Mouse (Mus musculus) limb, embryonic 14.5 days (tissue): ENCODE measurements around the gene Cenpj. TPM values are rescaled to one million over a fixed set of nuclear protein-coding genes. Genes with fewer than 3 reads are reported as not detected.

ENCODE experiments used
- ATAC-seq: fragments of 200-750 bp; cut with Nextera tagmentation; 2 replicates; pipeline ENCODE4 v1.8.0; 2017; ENCODE audit warnings: low read depth, moderate number of reproducible peaks, moderate TSS enrichment; ENCODE audit not compliant: low FRiP score
- DNase-seq: peaks from one replicate; pipeline ENCODE4 v3.0.0-alpha.2; 2015; ENCODE audit warnings: low spot score
- H3K27ac ChIP-seq: fragments of 300-500 bp; sonication (generic); replicated peaks from 2 replicates; pipeline ENCODE4 v1.5.1; 2014; ENCODE audit warnings: low read depth, mild to moderate bottlenecking, low read length, moderate library complexity, mixed read lengths
- H3K27me3 ChIP-seq: fragments of 300-500 bp; sonication (generic); 2 replicates; pipeline ENCODE4 v1.6.1; 2014; ENCODE audit warnings: low read length, mixed read lengths; ENCODE audit not compliant: control insufficient read depth, insufficient read depth
- H3K36me3 ChIP-seq: fragments of 300-500 bp; sonication (generic); 2 replicates; pipeline ENCODE4 v1.6.1; 2014; ENCODE audit warnings: mild to moderate bottlenecking, low read length, moderate library complexity, mixed read lengths; ENCODE audit not compliant: control insufficient read depth, insufficient read depth
- H3K4me1 ChIP-seq: fragments of 300-500 bp; sonication (generic); 2 replicates; pipeline ENCODE4 v1.6.1; 2014; ENCODE audit warnings: antibody characterized with exemption, low read length, mixed read lengths; ENCODE audit not compliant: control insufficient read depth, insufficient read depth
- H3K4me2 ChIP-seq: fragments of 300-500 bp; sonication (generic); replicated peaks from 2 replicates; pipeline ENCODE4 v1.6.1; 2014; ENCODE audit warnings: low read depth, mild to moderate bottlenecking, low read length, moderate library complexity; ENCODE audit not compliant: severe bottlenecking
- H3K4me3 ChIP-seq: fragments of 300-500 bp; sonication (generic); replicated peaks from 2 replicates; pipeline ENCODE4 v1.5.1; 2014; ENCODE audit warnings: low read length
- H3K9ac ChIP-seq: fragments of 300-500 bp; sonication (generic); 2 replicates; pipeline ENCODE4 v1.6.1; 2014; ENCODE audit warnings: mild to moderate bottlenecking, low read depth, low read length, moderate library complexity; ENCODE audit not compliant: severe bottlenecking
- H3K9me3 ChIP-seq: fragments of 300-500 bp; sonication (generic); 2 replicates; pipeline ENCODE4 v1.6.1; 2016; ENCODE audit warnings: low read length; ENCODE audit not compliant: control insufficient read depth
- POLR2A ChIP-seq: fragments of 200-500 bp; IDR thresholded peaks from 2 replicates; pipeline ENCODE4 v1.8.0; 2012; ENCODE audit warnings: inconsistent platforms, mild to moderate bottlenecking, moderate library complexity, borderline replicate concordance; ENCODE audit not compliant: insufficient read depth, insufficient read length; ENCODE audit errors: extremely low read depth
- WGBS: fragments of 180-500 bp; shearing (Covaris S2); extraction: QIAGEN DNeasy Blood & Tissue Kit; methylation state at CpG from one replicate; pipeline ENCODE4 v1.1.7; 2014; 5-methylcytosine and 5-hydroxymethylcytosine counted together
- polyA plus RNA-seq, 2 experiments: library from polyadenylated mRNA; depleted of rRNA in 1 of 2; stranded (reverse) in 1 of 2; unstranded in 1 of 2; fragments of >200 nt; fragmentation: Nextera tagmentation in 1 of 2; extraction: Ambion mirVana in 1 of 2; gene quantifications; 2 replicates each; pipeline versions ENCODE4 v1.2.1 to v1.2.3; 2012 to 2014

Cenpj gene
- polyA plus RNA-seq, 2 experiments = 8.0 to 9.8 TPM

GRCm38 (mm10) chr14:56567476-56567875, 7.7 kb downstream of the Cenpj start:
- no peak for TF ChIP-seq POLR2A
- Histone ChIP-seq H3K27me3 (no peaks in the 10 kb centered on the region), H3K36me3 (0 out of 2 replicates have a peak, but pooled peaks cover 10% of the 10 kb centered on the region), H3K9me3 (no peaks in the 10 kb centered on the region), H3K9ac (no peak overlapping the region), H3K4me2 (no peak overlapping the region), H3K27ac (no peak overlapping the region), H3K4me1 (peaks cover 4% of the 10 kb centered on the region; the same call in 1 of the 2 replicates), H3K4me3 (no peak overlapping the region)
- ATAC-seq = no peak
- WGBS = 84% methylated on average over 7 of the region's 7 CpGs
- no peak for DNase-seq

- H3K9ac ChIP-seq = no peak overlapping the region
- H3K27ac ChIP-seq = no peak overlapping the region
- no peak overlapping the region for H3K4me3 ChIP-seq
- 91% methylated on average over 3 of the region's 3 CpGs for WGBS
- H3K9me3 ChIP-seq = no peaks in the 10 kb centered on the region
- no peak overlapping the region for H3K4me2 ChIP-seq
- H3K4me1 ChIP-seq = no peaks in the 10 kb centered on the region
- TF ChIP-seq POLR2A = no peak
- ATAC-seq (no peak), DNase-seq (no peak)
- peaks cover 24% of the 10 kb centered on the region for H3K36me3 ChIP-seq
- H3K27me3 ChIP-seq = no peaks in the 10 kb centered on the region
Measured at GRCm38 (mm10) chr14:56559134-56559533, 16.1 kb downstream of the Cenpj start.

- peaks cover 34% of the 10 kb centered on the region for H3K36me3 ChIP-seq
- no peak overlapping the region for H3K4me3 ChIP-seq
- no peak for TF ChIP-seq POLR2A
- H3K4me1 ChIP-seq = no peaks in the 10 kb centered on the region
- H3K4me2 ChIP-seq = no peak overlapping the region
- H3K9me3 ChIP-seq = no peaks in the 10 kb centered on the region
- 97% methylated on average over 2 of the region's 2 CpGs for whole genome bisulfite sequencing
- ATAC-seq (no peak), DNase-seq (no peak)
- no peaks in the 10 kb centered on the region for H3K27me3 ChIP-seq
- no peak overlapping the region for H3K9ac ChIP-seq
- no peak overlapping the region for H3K27ac ChIP-seq
Measured at GRCm38 (mm10) chr14:56554716-56555115, 20.5 kb downstream of the Cenpj start.

GRCm38 (mm10) chr14:56553331-56553730, 21.9 kb downstream of the Cenpj start:
- no peaks in the 10 kb centered on the region for H3K27me3 ChIP-seq
- DNase-seq = no peak
- H3K36me3 ChIP-seq = peaks cover 34% of the 10 kb centered on the region
- no peaks in the 10 kb centered on the region for H3K9me3 ChIP-seq
- no peak overlapping the region for H3K4me3 ChIP-seq
- no peak overlapping the region for H3K27ac ChIP-seq
- no peak overlapping the region for H3K4me2 ChIP-seq
- 93% methylated on average over 7 of the region's 7 CpGs for WGBS
- ATAC-seq = no peak
- no peaks in the 10 kb centered on the region for H3K4me1 ChIP-seq
- no peak overlapping the region for H3K9ac ChIP-seq
- no peak for TF ChIP-seq POLR2A

GRCm38 (mm10) chr14:56552924-56553323, 22.3 kb downstream of the Cenpj start:
- ATAC-seq (no peak), DNase-seq (no peak)
- Histone ChIP-seq H3K9me3 (no peaks in the 10 kb centered on the region), H3K27ac (no peak overlapping the region), H3K27me3 (no peaks in the 10 kb centered on the region), H3K4me3 (no peak overlapping the region), H3K9ac (no peak overlapping the region), H3K36me3 (peaks cover 30% of the 10 kb centered on the region), H3K4me2 (no peak overlapping the region), H3K4me1 (no peaks in the 10 kb centered on the region)
- 81% methylated on average over 6 of the region's 6 CpGs for WGBS
- no peak for TF ChIP-seq POLR2A

GRCm38 (mm10) chr14:56550960-56551359, 24.3 kb downstream of the Cenpj start:
- Histone ChIP-seq H3K4me2 (no peak overlapping the region), H3K27ac (no peak overlapping the region), H3K9me3 (no peaks in the 10 kb centered on the region), H3K9ac (no peak overlapping the region), H3K36me3 (peaks cover 25% of the 10 kb centered on the region), H3K27me3 (no peaks in the 10 kb centered on the region), H3K4me3 (no peak overlapping the region), H3K4me1 (no peaks in the 10 kb centered on the region)
- WGBS = 85% methylated on average over 4 of the region's 4 CpGs
- ATAC-seq = no peak
- no peak for TF ChIP-seq POLR2A
- no peak for DNase-seq
